Mouse (Mus musculus): Measurements from ENCODE around the gene Slc41a1. TPM values are rescaled to one million over a fixed set of nuclear protein-coding genes. Genes with fewer than 3 reads are reported as not detected.

Gene Slc41a1
- total and polyA plus RNA-seq, 2 experiments from 2014 or later, result 19.7 to 39.5 TPM

- no peaks in the 10 kb centered on the region for H3K9me3 ChIP-seq (ENCODE audit: low read length)
- no peak overlapping the region for H3K27ac ChIP-seq (ENCODE audit: low read depth, low read length)
- ATAC-seq, result no peak
- H3K36me3 ChIP-seq (ENCODE audit: insufficient read depth), result peaks cover 21% of the 10 kb centered on the region
- no peak for TF ChIP-seq CTCF (IDR thresholded peaks at IDR 0.05; ENCODE audit: low read depth)
- peaks cover 4% of the 10 kb centered on the region; the same call in 1 of the 2 replicates for H3K4me1 ChIP-seq (ENCODE audit: insufficient read depth)
- H3K9ac ChIP-seq, result no peak overlapping the region
- WGBS, result 74% methylated on average over 3 of the region's 3 CpGs
- H3K27me3 ChIP-seq (ENCODE audit: insufficient read depth, low read length), result no peaks in the 10 kb centered on the region
- H3K4me3 ChIP-seq (ENCODE audit: low read depth, low read length), result no peak overlapping the region
- no peak overlapping the region for H3K4me2 ChIP-seq (ENCODE audit: low read depth)
- DNase-seq, result no peak
Measured at GRCm38 (mm10) chr1:131837035-131837434, 9.7 kb downstream of the Slc41a1 start.

GRCm38 (mm10) chr1:131838542-131838941 is 11.2 kb downstream of the Slc41a1 start:
- no peaks in the 10 kb centered on the region; the same call in 1 of the 2 replicates for H3K4me1 ChIP-seq (ENCODE audit: insufficient read depth)
- no peak overlapping the region for H3K9ac ChIP-seq
- no peaks in the 10 kb centered on the region for H3K9me3 ChIP-seq (ENCODE audit: low read length)
- no peak overlapping the region for H3K4me3 ChIP-seq (ENCODE audit: low read depth, low read length)
- no peak for DNase-seq
- ATAC-seq, result no peak
- TF ChIP-seq CTCF (IDR thresholded peaks at IDR 0.05; ENCODE audit: low read depth), result no peak
- 81% methylated on average over 5 of the region's 5 CpGs for WGBS
- H3K36me3 ChIP-seq (ENCODE audit: insufficient read depth), result peaks cover 36% of the 10 kb centered on the region
- H3K27ac ChIP-seq (ENCODE audit: low read depth, low read length), result no peak overlapping the region
- H3K27me3 ChIP-seq (ENCODE audit: insufficient read depth, low read length), result no peaks in the 10 kb centered on the region
- H3K4me2 ChIP-seq (ENCODE audit: low read depth), result no peak overlapping the region

- Histone ChIP-seq H3K9me3 (ENCODE audit: low read length) (no peaks in the 10 kb centered on the region), H3K4me3 (ENCODE audit: low read depth, low read length) (no peak overlapping the region), H3K9ac (no peak overlapping the region), H3K36me3 (ENCODE audit: insufficient read depth) (peaks cover 42% of the 10 kb centered on the region), H3K4me1 (ENCODE audit: insufficient read depth) (no peaks in the 10 kb centered on the region), H3K4me2 (ENCODE audit: low read depth) (no peak overlapping the region), H3K27me3 (ENCODE audit: insufficient read depth, low read length) (no peaks in the 10 kb centered on the region), H3K27ac (ENCODE audit: low read depth, low read length) (0 out of 2 replicates have a peak overlapping the region, but pooled peaks have one; percentile 9)
- ATAC-seq (peak; percentile 58), DNase-seq (no peak)
- no peak for TF ChIP-seq CTCF (IDR thresholded peaks at IDR 0.05; ENCODE audit: low read depth)
- 38% methylated on average over 2 of the region's 2 CpGs for WGBS
Measured at GRCm38 (mm10) chr1:131839279-131839678, 12.0 kb downstream of the Slc41a1 start.

GRCm38 (mm10) chr1:131842221-131842620 is 14.9 kb downstream of the Slc41a1 start:
- Histone ChIP-seq H3K4me1 (ENCODE audit: insufficient read depth) (no peaks in the 10 kb centered on the region), H3K36me3 (ENCODE audit: insufficient read depth) (peaks cover 51% of the 10 kb centered on the region), H3K4me3 (ENCODE audit: low read depth, low read length) (no peak overlapping the region), H3K27me3 (ENCODE audit: insufficient read depth, low read length) (no peaks in the 10 kb centered on the region), H3K27ac (ENCODE audit: low read depth, low read length) (no peak overlapping the region), H3K4me2 (ENCODE audit: low read depth) (no peak overlapping the region), H3K9ac (no peak overlapping the region), H3K9me3 (ENCODE audit: low read length) (no peaks in the 10 kb centered on the region)
- no peak for DNase-seq
- whole genome bisulfite sequencing, result 82% methylated on average over 4 of the region's 4 CpGs
- ATAC-seq, result no peak
- no peak for TF ChIP-seq CTCF (IDR thresholded peaks at IDR 0.05; ENCODE audit: low read depth)

- Histone ChIP-seq H3K4me2 (ENCODE audit: low read depth) (no peak overlapping the region), H3K27me3 (ENCODE audit: insufficient read depth, low read length) (no peaks in the 10 kb centered on the region), H3K4me3 (ENCODE audit: low read depth, low read length) (no peak overlapping the region), H3K27ac (ENCODE audit: low read depth, low read length) (no peak overlapping the region), H3K9me3 (ENCODE audit: low read length) (no peaks in the 10 kb centered on the region), H3K9ac (no peak overlapping the region), H3K4me1 (ENCODE audit: insufficient read depth) (no peaks in the 10 kb centered on the region), H3K36me3 (ENCODE audit: insufficient read depth) (peaks cover 51% of the 10 kb centered on the region)
- no peak for ATAC-seq
- DNase-seq, result no peak
- no peak for TF ChIP-seq CTCF (IDR thresholded peaks at IDR 0.05; ENCODE audit: low read depth)
- 92% methylated on average over 10 of the region's 10 CpGs for WGBS
Measured at GRCm38 (mm10) chr1:131843758-131844157, 16.5 kb downstream of the Slc41a1 start.

DNA sequence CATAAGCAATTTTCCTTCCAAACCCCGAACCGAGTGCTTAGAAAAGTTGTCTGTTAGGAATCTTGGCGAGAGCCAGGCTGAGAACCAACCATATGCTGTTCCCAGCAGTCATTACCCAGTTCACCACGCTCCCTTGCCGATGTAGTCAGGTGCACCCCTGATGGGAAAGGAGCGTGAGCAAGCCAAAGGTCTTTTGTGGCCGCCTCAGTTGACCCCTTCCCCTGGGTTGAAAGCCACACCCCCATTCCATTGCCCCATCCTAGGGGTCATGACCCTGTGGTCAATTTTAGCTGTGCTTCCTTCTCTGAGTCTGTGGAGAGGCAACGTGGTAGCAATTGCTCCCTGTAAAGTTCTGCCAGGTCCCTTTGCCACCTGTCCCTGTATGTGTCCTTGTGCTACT is 17.6 kb downstream of the Slc41a1 start:
- Histone ChIP-seq H3K4me1 (ENCODE audit: insufficient read depth) (no peaks in the 10 kb centered on the region), H3K36me3 (ENCODE audit: insufficient read depth) (peaks cover 51% of the 10 kb centered on the region), H3K27ac (ENCODE audit: low read depth, low read length) (no peak overlapping the region), H3K9ac (no peak overlapping the region), H3K27me3 (ENCODE audit: insufficient read depth, low read length) (no peaks in the 10 kb centered on the region), H3K4me3 (ENCODE audit: low read depth, low read length) (no peak overlapping the region), H3K9me3 (ENCODE audit: low read length) (no peaks in the 10 kb centered on the region), H3K4me2 (ENCODE audit: low read depth) (no peak overlapping the region)
- no peak for ATAC-seq
- WGBS, result 51% methylated on average over 8 of the region's 8 CpGs
- no peak for TF ChIP-seq CTCF (IDR thresholded peaks at IDR 0.05; ENCODE audit: low read depth)
- DNase-seq, result no peak

GRCm38 (mm10) chr1:131846255-131846654 is 19.0 kb downstream of the Slc41a1 start:
- Histone ChIP-seq H3K9ac (no peak overlapping the region), H3K27ac (ENCODE audit: low read depth, low read length) (no peak overlapping the region), H3K27me3 (ENCODE audit: insufficient read depth, low read length) (no peaks in the 10 kb centered on the region), H3K9me3 (ENCODE audit: low read length) (no peaks in the 10 kb centered on the region), H3K4me2 (ENCODE audit: low read depth) (no peak overlapping the region), H3K4me1 (ENCODE audit: insufficient read depth) (no peaks in the 10 kb centered on the region), H3K36me3 (ENCODE audit: insufficient read depth) (peaks cover 37% of the 10 kb centered on the region), H3K4me3 (ENCODE audit: low read depth, low read length) (no peak overlapping the region)
- TF ChIP-seq CTCF (IDR thresholded peaks at IDR 0.05; ENCODE audit: low read depth), result peak; percentile 59
- ATAC-seq, result peak; percentile 55; the same call in 1 of the 2 replicates
- WGBS, result 73% methylated on average over 5 of the region's 5 CpGs
- DNase-seq, result peak; percentile 42

Data from forebrain, postnatal 0 days (tissue).